Mouse (Mus musculus) kidney, postnatal 4 days (tissue): ENCODE results near the gene Olfr959.

ENCODE experiments used
- DNase-seq, 2 experiments: peaks; one replicate each; pipeline ENCODE4 v3.0.0; 2021; ENCODE audit warnings: mixed read lengths in 2 of 2

Gene Olfr959

DNA sequence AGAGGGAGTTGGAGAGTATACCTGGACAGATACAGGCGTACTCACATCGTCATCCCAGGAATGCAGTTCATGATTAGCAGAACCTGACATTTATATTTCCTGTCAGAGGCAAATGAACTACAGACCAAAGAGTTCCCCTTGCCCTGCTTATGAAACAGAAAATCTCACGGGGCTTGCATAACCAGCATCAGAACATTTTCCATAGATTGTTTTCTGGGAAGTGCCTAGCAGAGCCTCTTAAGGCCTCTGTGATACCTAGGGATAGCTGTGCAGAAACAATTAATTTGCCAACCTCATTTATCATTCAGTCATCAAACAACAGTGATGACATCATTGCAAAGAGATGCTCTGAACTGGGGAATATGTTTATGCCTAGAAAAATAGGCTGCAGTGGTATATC lies at the start of gene Olfr959:
Gene Olfr959, minus strand, starts transcription at position 101 of the 400 bp plus-strand sequence.
- DNase-seq: no peak

DNA sequence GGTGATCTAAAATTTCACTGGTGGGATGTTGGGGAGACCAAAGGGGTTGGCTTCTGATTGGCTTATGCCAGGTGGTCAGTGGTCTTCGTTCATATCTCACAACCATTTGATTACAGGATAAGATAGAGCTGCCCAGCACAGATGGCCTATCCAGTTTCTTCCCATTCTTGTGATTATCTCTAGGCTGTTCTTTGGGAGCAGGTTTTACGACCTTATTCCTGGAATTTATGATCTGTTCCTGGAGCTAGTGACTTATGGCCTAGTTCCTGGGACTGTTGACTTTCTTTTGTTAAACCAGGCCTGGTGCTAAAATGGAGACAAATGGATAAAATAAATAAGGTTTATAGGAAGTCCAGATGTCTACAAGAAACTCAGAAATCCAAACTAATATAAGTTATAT lies 49.3 kb upstream of the Olfr959 start:
- no peak for DNase-seq

DNA sequence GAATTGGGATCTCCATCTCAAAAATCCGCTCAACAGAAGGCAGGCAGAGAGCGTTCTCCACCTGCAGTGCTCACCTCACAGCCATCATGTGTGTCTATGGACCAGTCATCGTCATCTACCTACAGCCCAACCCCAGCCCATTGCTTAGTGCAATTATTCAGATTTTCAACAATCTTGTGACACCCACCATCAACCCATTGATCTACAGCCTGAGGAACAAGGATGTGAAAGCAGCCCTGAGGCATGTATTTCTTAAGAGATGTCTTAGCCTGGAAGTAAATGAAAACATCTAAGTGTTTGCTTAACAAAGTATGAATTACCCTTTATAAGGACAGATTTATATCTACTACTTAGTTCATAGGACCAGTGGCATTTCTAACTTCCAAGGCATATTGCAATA lies 48.4 kb upstream of the Olfr959 start:
- DNase-seq: no peak

DNA sequence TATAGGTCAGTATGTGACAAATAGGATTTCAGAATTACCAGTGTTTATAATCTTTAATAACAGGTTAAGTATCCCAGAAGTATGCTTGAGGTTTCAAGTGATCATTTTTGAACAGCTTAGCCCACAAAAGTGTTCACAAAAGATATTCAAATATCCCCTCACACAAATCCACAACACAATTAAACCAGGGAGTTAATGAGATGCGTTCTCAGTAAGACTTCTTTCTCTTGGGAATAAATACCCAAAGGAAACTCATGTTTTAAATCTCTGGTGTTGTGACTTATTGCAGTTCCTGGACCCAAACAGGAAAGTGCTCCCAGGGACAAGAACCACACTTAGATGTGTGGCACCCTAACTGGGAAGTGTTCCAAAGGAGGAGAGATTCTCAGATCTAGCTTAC lies 45.7 kb upstream of the Olfr959 start, which contains the start of gene Olfr960:
Gene Olfr960, plus strand, starts transcription at position 301 of the 400 bp plus-strand sequence.
- DNase-seq: no peak

DNA sequence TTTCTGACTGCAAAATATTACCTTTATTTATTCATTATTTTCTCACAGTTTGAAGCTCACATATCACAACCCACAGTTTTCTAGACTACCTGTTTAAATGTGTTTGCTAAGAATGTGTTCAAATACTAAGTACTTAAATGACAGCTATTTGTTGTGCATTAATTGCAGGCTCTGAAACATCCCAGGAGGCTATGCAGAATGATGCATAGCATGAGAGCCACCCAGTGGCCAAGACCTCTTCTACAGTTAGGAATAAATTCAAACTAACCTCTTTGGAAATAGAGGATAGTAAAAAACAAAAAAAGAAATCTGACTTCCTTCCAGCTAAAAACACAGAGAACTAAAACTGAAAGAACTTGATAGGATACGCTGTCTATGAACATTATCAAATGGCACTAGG lies 36.6 kb upstream of the Olfr959 start:
- DNase-seq: peak; percentile 28 to 31

DNA sequence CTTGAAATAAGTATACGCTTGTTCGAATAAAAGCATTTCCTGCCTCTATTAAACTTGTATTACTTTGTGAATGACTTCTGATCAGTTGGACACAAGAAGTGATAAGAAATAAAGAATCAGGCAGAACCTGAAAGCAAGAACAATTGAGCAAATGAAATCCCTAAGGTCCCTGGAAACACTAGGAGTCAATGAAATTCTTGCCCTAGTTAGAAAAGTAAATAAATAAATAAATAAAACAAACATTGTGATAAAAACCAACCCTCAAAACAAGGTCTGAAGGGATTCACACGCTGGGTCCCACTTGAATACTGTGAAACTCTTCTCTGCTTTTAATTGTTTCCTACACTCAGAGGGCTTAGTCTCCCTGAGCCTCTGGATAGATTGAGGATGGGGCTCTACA lies 35.0 kb upstream of the Olfr959 start, which contains the start of gene Olfr148:
Gene Olfr148, plus strand, starts transcription at position 301 of the 400 bp plus-strand sequence.
- DNase-seq: no peak

DNA sequence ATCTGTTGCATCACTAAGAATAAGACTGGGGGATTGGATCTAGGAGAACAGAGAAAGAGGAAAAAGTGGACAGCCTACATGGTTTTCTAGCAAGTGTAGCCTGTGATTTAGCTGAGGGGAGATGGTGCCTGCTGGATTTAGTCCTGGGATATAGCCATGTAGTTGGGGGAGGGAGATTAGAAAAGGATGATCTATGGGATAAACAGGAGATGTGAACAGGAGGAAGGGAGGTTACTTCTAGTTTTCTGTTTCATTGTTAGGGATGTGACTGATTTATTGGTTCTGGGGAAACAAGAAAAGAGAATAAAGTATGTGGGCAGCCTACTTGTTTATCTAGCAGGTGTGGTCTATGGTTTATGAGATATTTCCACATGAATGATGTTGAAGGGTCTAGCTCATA lies 33.1 kb upstream of the Olfr959 start:
- no peak for DNase-seq

DNA sequence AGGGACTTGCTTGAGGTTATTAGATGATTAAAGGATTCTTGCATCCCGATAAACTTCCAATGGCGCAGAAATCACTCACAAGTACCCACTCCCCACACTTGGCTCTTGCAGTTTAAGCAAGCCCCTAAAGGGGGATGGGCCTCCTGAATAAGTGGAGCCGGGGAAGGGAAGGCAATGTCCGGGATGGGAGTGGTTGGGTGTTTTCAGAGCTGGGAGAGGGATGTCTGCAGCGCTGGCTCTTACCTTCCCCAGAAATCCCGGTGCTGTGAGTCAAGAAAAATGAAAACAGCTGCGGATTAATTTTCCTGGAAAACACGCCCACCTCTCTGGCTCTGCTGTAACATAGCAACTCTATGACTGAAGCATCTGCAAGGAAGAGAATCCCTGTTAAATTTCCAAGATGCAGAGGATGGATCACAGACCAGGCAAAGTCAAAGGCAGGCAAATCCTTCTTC lies 28.7 kb upstream of the Olfr959 start, which contains the start of gene AW551984:
Gene AW551984, minus strand, starts transcription at position 405 of the 455 bp plus-strand sequence.
- peak in 1 of 2 experiments; percentile 13 for DNase-seq

DNA sequence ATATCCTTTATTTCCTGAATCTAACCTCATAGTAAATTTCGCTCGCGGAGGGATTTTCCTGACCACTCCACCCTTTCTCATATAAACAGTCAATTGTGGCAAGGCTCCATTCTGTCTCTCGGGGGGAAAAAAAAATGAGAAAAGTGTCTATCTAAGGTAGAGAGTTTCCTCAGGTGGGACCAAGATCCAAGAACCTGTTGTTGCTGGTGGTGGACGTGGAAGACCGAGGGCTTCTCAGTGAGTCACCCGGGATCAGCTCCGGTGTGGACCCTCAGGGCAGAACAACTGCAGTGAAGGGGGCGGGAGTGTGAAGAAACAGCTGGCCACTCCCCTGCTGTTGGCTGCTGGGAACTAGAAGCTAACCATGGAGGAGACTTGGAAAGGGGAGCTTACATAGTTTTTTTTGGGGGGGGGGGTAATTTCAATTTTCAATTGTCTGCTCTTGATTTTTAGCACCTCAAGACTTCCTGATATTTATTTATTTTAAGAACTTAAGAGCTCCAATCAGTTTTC lies 28.0 kb upstream of the Olfr959 start:
- peak; percentile 38 to 48 for DNase-seq

DNA sequence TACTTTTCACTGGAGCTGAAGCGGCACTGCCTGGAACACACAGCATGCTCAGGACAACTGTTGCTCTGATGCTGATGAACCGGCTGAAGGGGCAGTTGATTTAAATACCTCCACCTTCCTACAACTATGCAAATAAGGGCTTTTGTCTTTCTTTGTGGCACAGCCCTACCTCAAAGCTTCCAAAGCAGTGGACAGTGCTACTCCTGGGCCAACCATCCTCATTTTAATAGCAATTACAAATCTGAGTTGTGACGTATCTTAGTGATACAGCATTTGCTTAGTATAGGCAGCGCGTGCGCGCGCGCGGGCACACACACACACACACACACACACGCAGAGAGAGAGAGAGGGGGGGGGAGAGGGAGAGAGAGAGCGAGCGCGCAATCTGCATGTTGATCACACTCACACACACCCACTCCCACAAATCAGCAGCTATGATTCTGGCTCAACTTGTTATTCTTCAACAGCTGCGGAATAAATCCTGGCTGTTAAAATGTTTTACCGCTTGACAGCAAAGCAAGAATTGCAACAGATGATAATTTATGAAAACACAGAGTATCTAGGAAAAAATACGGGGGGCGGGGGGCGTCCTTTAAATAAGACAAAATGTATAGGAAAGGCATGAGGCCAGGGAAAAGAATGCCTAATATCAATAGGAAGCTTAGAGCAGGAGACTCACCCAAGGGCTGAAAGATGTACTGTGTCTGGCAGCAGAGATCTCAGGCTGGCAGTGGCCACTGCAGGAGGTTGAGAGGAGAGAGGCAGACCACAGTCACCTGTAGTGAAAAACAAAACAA lies 27.4 kb upstream of the Olfr959 start:
- peak; percentile 20 to 41 for DNase-seq

DNA sequence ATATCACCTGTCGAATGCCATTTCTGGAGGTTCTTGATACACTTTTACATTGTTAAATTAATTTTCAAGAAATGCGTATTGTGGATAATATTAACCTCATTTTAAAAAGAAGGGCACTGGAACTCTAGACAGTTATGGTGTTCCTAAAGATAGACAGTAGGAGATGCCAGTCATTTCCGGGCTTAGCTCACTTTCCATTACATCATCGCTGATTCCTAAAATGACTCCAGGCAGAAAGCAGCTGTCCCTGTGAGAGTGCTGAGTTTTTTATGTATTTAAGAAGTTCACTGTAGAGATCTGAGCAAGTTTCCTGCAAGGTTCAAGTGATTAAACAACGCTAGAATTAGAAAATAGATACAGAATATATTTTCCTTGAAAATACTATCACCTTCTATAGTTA lies 1.7 kb upstream of the Olfr959 start:
- DNase-seq: no peak

DNA sequence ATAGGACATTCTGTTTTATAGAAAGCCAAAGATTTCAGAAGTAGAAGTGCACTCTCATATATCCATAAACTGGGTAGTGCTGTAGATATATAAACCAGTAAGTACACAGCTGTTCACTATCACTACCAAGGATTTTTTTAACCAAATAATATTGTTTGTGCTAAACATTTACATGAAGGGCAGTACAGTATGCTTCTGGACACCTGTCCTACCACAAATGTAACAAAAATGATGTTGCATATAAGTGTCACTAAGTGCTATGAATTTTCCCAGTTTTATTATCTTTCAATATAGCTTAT lies 17.1 kb downstream of the Olfr959 start:
- DNase-seq: no peak

DNA sequence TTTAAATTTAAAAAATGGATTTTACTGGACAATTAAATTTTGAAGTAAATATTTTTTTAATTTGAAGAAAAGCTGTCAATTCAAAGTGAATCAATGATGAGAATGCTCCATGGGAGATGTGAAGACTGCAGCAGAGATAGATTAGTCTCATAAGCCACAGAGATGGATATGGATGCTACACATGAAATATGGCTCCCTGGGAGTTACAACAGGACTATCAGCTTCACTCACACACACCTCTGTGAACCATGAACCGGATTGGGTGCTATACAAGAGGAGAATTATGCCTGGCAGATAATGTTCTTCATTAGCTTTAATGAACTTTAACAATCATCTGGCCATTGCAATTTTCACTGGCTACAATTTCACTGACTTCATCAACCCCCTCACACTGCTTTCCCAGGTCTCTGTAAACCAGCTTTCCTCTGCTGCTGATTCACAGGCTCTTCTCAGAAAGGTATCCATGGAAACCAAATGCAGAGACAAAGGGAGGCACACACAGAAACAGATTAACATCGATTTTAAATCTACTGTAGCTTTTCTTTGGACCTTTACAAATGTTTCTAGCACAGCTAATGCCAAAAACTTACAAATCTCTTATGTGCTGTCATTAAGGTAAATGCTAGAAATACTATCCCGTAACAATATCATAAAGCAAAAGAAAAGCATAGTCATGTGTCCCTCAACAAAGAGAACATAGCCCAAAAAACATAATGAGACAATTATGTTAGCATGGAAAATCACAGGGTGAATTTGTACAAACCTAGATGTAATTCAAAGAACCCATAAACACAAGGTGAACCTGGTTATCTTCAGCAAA lies 17.6 kb downstream of the Olfr959 start:
- no peak for DNase-seq

DNA sequence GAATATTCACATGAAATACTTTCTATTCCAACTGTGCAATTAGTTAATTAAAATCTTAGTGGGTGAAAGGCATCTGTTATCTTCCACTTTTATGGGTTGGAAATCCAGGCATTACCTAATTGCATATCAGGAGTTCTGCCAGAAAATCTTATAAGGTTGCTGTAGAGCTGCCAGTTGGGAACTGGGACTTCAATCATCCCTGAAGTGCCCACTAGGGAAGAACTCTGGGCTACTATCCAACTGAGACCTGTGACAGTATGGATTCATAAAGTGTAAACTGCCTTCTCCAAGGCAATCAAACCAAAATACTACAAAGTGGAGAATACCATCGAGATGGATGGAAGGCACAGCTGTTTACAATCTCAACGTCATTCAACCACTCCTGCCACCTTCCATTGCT lies 21.4 kb downstream of the Olfr959 start, which contains the start of gene Olfr958:
Gene Olfr958, minus strand, starts transcription at position 109 of the 400 bp plus-strand sequence.
- no peak for DNase-seq

DNA sequence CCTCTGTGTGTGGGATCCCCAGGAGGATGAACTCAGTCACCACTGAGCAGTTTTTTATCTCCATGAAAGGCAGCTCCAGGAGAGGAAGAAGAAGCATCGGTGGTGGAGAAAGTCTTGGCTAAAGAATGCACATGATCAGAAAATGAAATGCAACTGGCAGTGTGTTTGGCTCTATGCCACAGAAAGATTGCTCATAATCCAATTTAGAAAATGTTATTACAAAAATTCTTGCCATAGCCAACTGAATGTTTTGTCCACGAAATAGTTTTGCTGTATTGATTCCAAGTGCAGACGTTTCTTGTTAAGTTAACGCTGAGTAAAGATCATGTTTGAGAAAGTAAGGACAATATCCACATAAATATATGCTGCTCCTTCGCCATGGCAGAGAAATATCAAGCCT lies 24.6 kb downstream of the Olfr959 start:
- DNase-seq: no peak

DNA sequence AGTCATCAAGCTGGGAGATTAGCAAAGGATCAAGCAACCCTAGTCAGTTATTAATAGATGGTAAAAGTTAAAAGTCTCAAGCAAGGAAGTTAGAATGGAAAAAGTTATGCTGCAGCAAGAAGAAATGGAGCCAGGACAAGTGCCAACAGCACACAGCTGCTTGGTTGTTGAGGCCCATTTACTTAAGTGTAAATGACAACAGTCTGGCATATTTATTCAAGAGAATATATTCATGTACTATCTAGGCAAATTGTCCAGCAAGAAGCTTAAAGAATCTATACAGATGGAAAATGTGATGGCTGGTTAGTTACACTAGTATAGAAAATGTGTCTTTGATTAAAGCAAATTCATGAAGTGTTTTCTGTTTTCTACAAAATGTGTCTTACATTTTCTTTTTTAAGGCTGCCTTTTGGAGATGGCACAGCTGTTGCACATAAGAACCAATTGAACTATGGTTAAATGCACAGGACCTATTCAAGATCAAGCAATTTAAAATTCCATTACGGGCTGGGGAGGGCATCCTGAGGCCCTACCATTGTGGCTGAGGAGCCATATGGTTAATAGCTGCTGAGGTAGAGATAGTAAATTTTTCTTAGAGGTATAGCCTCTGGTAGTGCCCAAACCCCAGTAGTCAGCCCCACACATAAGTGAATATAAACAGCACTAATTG lies 51.6 kb downstream of the Olfr959 start:
- DNase-seq: no peak
